Mouse (Mus musculus) lung, postnatal 0 days (tissue): ENCODE measurements around the gene Slamf8.

Source experiments
- CTCF ChIP-seq: IDR thresholded peaks from 2 replicates; pipeline ENCODE4 v1.5.1; 2016; ENCODE audit warnings: antibody characterized with exemption, mild to moderate bottlenecking
- EP300 ChIP-seq: IDR thresholded peaks from 2 replicates; pipeline ENCODE4 v1.6.1; 2016; ENCODE audit warnings: antibody characterized with exemption, mild to moderate bottlenecking, control low read depth

DNA sequence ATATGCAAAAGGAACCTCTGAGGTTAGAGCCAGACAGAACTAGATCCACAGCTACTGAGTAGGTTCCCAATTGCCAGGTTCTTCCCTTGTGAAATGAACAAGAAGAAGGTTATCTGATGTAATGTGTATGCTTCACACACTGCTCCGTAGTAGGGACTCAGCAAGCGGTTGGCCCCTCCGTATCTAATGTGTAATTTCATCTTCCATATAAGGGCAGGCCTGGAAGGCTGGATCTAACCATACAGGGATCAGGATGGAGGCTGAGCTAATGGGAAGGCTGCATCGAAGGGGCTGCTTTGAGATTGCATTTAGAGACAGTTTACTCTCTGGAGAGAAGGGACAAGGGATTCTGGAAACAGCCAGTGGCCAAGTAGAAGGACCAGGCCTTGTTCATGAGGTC is 22.6 kb downstream of the Slamf8 start:
- no peak for TF ChIP-seq CTCF
- no peak for TF ChIP-seq EP300
